Mouse (Mus musculus) thymus, postnatal 10 days (tissue): Measurements from ENCODE around the gene Zdhhc20.
"Not testable (repeated sequence)": the region's sequence is repeated elsewhere in the genome, so short reads cannot be mapped to it uniquely, and the experiment has no call there.

ENCODE experiments used
- DNase-seq, 2 experiments: peaks; one replicate each; pipeline ENCODE4 v3.0.0; 2021; ENCODE audit warnings: low spot score in 2 of 2

Gene Zdhhc20

GRCm38 (mm10) chr14:57890011-57890842 is at the start of gene Zdhhc20:
Gene Zdhhc20 (minus strand): TSS chr14:57890276.
- peak; percentile 95 for DNase-seq

DNA sequence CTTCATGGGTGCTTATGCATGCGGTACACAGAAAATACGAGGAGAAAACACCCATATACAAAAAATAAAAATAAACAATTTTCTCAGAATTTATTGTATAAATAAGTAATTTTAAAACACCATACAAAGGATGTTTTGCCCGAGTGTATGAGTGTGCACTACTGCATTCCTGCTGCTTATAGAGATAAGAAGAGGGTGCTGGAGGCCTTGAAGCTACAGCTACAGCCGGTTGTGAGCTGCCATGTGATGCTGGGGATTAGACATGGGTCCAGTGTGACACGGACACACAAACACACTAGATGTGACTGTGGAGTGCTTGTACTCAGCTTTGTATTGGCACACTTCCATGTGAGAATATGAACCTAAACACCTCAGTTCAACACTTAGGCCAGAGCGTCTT is 47.2 kb upstream of the Zdhhc20 start:
- DNase-seq = no peak

DNA sequence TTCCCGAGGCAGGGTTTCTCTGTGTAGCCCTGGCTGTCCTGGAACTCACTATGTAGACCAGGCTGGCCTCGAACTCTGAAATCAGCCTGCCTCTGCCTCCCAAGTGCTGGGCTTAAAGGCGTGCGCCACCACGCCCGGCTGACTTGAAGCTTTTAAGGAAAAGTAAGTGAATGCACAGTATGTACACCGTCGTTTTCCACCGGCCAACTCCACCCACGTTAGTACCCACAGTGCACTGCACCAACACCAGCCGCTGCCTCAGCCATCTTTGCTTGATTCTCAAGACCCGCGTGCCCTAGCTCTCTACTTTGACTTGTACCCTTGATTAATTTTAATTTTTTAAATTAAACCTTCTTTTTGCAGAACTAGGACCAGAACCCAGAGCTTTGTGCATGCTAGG is 44.6 kb upstream of the Zdhhc20 start:
- DNase-seq = no peak

DNA sequence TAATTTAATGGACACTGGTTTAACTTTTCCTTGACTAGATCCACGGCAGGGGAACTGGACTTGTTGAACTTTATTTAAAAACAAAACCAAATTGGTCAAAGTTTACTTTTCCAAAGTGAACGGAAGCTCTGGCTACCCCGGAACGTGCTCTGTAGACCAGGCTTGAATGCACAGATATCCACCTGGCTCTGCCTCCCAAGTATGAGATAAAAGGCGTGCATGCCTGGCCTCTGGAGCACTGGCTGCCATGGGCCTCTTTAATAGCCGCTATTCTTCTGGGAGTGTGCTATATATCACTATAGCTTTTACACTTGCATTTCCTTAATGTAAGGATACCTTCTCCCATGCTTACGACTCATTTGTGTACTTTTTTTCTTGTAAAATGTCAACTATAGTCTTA is 43.5 kb upstream of the Zdhhc20 start:
- no peak for DNase-seq

DNA sequence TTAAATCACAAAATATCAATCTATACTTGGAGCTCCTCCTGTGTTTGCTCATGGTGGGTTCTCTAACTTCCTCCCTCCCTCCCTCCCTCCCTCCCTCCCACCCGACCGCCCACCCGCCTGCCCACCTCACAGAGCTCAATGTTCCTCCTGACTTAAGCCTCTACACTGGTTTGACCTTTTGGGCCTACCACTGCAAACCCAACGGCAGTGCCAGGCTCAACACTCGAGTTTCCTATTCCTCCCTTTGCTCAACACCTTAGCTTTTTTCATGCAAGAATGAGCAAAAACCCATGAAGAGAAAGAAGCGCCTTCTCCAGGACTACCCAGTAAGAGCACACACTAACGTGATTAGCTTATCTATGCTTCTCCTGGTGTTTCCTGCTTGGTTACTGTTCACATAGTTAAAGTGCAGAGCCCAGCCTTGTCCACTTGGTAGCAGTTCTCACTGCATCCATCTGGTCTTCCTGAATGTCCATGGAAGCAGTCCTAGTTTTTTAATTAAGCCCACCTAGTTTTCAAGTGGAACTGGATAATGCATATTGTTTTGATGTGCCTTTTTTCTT is 42.9 kb upstream of the Zdhhc20 start:
- DNase-seq = no peak

- DNase-seq = no peak
Measured at GRCm38 (mm10) chr14:57921428-57922131, 31.5 kb upstream of the Zdhhc20 start.

DNA sequence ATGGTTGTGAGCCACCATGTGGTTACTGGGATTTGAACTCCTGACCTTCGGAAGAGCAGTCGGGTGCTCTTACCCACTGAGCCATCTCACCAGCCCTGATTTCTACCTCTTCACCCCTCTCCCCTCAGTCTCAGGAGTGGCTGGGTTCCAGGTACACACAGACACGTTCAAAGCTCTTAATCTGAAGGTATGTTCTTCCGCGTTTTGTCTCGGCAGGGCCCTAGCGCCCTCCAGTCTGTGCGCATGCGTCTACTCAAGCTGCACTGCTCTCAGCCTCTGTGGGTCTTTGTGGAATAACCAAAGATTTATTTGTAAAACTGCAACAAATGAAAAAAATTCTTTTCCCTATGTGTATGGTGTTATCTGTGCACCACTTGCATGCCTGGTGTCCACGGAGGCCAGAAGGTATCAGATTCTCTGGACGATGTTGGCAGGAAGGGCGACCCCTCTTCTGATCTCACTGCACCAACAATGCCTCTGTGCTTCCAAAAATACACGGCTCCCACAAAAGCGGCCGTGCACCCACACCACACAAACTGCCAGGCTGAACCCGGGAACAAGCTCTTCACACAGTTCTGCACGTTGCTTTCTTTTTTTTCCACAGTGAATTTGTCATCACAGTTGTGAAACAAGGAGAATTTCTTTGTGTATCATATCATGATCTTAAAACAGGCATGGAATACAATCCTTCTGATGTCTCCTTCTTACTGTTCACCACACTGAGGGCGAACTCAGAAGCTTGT is 30.7 kb upstream of the Zdhhc20 start:
- DNase-seq = no peak

GRCm38 (mm10) chr14:57919148-57919875 is 29.2 kb upstream of the Zdhhc20 start:
- DNase-seq = no peak

DNA sequence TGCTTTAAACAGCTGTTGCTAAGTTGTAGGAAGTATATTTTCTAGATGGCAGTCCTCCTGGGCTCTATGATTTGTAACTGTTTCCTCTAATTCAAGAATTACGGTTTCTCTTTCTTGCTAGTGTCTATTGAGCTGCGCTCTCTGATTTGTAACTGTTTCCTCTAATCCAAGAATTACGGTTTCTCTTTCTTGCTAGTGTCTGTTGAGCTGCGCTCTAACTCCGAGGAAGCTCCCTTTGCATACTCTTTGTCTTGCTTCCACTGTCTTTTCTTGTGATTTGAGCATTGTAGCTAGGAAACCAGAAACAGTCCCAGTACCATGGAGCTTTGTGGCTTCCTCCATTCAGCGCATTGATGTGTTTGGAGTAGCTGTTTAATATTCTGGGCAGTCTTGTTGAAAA is 25.3 kb upstream of the Zdhhc20 start:
- no peak for DNase-seq

- not testable (repeated sequence) for DNase-seq
Measured at GRCm38 (mm10) chr14:57912211-57913007, 22.3 kb upstream of the Zdhhc20 start.

- not testable (repeated sequence) for DNase-seq
Measured at GRCm38 (mm10) chr14:57911787-57912186, 21.7 kb upstream of the Zdhhc20 start.

DNA sequence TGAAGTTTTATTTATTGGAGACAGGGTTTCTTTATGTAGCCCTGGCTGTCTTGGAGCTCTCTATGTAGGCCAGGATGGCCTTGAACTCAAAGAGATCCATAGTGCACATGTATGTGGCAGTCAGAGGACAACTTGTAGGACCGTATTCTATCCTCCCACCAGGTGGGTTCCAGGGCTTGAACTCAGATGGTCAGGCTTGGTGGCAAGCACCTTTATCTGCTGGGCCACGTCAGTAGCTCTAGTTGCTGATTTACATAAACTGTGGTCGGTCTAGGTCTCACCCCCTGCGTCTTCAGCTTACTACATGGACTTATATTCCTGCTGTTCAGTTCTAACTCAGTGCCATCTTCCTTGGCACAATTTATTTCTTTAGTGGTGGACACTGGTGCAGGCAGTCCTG is 21.2 kb upstream of the Zdhhc20 start:
- no peak for DNase-seq

DNA sequence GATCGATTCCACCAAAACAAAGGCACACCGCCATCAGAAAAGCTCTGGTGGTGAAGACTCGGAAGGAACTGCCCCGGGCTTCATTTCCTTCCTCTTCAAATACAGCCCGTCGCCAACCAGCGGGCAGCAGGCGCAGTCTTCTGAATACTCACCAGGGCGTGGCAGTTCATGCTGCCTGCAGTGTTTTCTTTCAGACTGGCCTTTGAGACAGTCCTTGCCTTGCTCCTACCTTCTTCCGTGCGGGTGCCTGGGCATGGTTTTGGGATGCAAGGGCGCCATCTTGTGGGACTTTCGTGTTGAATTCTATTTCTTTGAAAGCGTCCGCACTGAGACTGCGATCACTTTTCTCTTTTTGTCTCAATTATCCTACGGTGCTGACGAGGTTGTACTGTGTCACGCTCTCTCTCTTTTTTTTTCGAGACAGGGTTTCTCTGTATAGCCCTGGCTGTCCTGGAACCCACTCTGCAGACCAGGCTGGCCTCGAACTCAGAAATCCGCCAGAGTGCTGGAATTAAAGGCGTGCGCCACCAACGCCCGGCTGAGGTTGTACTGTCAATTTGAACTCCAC is 20.5 kb upstream of the Zdhhc20 start:
- peak; percentile 78 to 84 for DNase-seq

DNA sequence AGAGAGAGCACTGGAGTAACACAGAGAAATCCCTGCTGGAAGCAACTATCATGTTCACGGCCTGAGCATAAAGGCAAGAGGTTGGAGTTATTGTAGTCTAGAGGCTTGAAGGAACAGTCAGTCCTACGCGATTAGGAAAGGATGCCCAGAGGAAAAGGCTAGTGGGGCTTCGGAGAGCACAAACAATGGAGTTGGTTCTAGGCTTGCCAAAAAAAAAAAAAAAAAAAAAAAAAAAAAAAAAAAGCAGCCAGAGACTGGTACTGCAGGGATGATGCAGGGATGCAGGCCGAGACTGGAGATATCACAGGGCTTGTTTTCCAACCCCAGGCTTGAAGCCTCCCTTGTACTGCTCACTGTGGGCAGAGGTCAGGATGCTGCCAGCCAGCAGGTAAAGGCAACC is 19.2 kb upstream of the Zdhhc20 start:
- DNase-seq = no peak

DNA sequence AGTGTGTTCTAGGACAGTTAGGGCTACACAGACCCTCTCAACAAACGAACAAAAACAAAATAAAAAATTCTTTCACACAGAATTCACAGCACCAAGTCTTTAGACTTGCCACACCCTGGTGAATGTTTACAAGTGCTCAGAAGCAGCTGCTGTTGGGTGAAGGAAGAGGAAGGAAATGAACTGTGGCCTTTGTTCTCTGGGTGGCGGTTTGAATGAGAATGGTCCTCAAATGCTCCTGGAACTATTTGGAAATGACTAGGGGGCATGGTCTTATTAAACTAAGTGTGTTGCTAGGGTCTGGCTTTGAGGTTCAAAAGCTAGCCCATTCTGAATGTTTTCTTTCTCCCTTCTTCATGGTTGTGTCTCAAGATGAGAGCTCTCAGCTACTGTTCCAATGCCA is 18.4 kb upstream of the Zdhhc20 start:
- DNase-seq = peak; percentile 38 to 53

DNA sequence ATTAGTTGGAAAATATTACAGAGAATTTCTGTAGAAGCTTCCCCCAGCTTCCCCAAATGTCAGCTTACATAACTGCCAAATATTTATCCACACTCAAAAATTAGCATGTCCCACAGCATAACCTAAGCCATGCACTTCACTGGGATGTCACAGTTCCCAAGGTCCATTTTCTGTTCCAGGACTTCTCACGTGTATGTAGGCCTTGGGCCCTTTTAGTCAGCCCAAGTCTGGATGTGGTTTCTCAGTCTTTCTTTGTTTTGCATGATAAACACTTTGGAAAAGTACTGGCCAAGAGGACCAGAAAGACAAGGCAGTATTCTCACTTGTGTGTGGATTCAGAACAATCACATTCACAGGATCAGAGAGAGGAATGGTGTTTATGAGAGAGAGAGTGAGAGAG is 11.9 kb upstream of the Zdhhc20 start:
- DNase-seq = no peak

DNA sequence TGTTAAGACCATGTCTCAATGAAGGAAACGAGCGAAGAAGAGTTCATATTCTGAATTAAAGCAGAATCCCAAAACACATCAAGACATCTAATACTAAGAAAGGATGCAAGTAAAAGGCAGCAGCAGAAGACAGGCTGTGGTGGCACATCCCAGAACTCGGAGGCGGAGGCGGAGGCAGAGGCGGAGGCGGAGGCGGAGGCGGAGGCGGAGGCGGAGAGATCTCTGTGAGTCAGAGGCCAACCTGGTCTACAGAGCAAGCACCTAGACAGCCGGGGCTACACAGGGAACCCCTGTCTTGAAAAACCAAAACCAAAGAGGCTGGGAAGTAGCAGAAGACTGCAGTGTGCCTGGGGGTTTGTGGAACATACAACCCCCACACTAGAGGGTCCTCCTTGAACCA is 6.8 kb upstream of the Zdhhc20 start:
- no peak for DNase-seq

GRCm38 (mm10) chr14:57896088-57896871 is 6.2 kb upstream of the Zdhhc20 start:
- not testable (repeated sequence) for DNase-seq

DNA sequence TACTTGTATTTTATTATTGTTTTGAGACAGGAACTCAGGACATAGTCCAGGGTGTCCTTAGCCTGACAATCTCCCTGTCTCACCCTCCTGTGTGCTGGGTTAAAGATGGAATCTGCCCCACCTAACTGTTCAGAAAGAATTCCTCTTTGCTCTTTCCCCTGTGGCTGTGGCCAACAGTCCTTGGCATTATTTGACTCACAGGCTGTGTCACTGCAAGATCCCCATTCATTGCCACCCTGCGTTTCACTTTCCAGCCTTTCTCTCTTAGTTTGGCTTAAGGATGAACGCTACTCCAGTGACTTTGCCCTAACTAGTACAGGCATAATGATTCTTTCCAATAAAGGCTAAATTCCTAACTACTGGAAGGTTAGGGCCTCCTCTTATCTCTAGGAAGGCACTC is 4.3 kb upstream of the Zdhhc20 start:
- DNase-seq = no peak
